Mouse (Mus musculus) heart, adult 9 months (tissue): Measurements from ENCODE around the gene Syt12.
A peak's percentile ranks its signal among the peaks of the same experiment; 100 is the strongest.
"Not testable (repeated sequence)": the region's sequence is repeated elsewhere in the genome, so short reads cannot be mapped to it uniquely, and the experiment has no call there.

Source experiments
- DNase-seq, 2 experiments: peaks; one replicate each; pipeline ENCODE4 v3.0.0; 2022; ENCODE audit warnings: low spot score in 2 of 2

Syt12 gene

DNA sequence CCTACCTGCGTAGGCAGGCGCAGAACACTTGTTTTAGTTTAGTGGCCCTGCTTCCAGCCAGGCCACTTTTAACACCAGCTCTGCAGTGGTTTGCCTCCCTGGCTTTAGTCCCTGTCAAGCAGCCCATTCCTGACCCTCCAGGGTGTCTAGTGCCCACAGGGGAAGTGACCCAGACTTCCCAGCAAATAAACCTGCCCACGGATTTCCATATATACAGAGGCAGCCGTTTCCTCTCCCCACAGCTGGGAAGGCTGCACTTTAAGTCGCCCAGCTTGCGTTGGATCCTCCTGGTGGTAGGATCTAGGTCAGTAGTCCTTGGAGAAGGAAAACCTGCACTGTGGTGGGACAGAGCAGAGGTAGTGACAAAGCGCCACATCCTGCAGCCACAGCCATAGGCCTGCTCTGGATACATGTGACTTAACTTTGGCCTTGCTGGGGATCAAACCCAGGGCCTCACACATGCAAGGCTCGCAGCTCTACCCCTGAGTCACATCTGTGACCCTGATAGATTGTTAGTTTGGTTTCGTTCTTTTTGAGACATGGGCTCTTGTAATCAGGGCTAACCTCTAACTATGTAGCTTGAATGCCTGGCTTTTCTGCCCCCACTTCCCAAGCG is 13.9 kb upstream of the Syt12 start:
- DNase-seq, result no peak

DNA sequence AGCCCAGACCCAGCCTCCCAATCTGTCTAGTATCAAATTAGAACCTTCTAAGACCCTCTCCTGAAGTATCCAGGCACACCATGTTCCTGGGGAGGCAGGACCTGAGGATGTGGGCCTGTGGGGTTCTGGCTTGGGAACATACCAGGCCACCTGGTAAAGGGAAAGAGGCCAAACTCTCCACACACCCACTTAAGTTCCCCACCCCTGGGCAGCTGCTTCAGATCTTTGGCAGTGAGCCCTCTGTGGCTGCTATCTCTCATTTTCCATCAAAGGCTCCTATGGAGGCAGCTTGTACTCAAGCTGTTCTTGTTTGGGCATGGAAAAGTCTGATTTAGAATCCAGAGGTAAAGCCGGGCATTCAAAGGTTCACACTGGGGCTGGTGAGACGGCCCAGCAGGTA is 10.6 kb upstream of the Syt12 start:
- DNase-seq, result peak in 1 of 2 experiments; percentile 22

DNA sequence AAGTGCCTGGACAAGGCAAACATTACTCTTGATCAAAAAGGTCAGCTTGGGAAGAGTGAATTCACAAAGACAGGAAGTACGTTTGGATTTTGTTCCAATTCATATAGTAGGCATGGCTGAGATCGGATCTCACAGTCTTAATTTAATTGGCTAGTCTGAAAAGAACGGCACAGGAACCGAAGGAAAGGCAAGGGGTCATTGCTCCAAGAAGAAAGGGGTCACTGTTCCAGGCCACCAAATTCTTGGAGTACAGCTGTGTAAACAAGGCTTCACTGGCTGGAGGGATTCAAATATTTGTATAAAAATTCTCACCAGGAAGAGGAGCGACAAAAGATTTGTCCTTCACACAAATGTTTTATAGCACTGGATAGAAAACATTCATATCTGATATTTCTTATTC is 7.8 kb upstream of the Syt12 start:
- DNase-seq, result no peak

DNA sequence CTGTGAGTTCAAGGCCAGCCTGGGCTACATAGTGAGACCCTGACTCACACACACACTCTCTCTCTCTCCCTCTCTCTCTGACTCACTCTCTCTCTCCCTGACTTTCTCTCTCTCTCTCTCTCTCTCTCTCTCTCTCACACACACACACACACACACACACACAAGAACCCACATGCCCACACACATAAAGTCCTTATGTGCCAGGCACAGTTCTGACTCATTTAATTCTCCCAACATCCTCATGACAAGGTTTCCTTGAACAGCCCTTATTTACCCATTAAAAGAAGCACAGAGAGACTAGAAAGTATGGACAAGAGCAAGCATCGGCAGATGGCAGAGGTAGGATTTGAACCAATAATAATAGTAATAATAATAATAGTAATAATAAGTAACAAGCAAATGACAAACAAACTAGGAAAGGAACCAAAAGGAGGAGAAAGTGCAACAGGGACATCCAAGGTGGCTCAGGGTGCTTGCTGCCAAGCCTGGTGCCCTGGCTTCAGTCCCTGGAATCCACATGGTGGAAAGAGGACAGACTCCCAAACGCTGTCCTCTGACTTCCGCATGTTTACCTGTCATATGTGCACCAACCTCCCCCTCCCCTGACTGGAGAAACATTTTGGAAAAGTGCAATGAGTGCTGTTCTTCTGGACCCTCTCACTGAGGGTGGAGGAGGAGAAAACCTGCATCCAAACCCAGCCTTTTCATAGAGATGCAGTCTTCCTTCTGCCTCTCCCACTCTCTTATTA is 5.0 kb upstream of the Syt12 start:
- peak in 1 of 2 experiments; percentile 49 for DNase-seq

DNA sequence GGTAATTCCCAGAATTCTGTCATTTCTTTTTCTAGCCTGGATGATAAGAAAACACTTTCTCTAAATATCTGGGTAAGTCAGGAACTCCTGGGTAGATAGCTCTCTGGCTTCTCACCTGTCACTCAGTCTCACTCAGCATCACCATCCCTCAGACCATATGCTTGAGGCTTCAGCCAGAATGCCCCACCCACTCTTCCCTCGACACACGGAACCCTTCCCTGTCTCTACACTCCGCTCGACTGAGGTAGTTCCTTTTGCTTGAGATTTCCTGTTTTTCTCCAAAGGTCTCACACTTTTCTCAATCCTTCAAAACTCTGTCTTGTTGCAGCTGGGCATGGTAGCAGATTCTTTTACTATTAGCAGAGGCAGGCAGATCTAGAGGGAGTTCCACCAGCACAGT is 4.1 kb upstream of the Syt12 start:
- no peak for DNase-seq

DNA sequence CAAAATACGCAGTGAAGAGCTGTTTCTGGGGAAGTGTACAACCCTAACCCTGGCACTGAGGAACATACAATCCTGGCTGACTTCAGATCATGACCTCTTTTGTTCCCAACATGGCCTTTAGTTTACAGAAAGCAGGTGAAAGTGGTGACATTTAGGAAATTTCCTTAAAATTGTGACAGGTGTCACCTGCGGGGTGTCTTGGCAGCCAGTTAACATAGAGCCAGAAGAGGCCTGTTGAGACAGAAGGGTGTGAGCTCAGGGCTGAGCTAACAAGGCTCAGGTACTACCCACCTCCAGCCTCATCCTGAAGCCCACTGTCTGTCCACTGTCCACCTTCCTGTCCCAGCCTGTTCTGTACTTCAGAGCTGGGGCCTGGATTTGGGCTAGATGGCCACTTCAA is 2.8 kb upstream of the Syt12 start:
- DNase-seq, result no peak

DNA sequence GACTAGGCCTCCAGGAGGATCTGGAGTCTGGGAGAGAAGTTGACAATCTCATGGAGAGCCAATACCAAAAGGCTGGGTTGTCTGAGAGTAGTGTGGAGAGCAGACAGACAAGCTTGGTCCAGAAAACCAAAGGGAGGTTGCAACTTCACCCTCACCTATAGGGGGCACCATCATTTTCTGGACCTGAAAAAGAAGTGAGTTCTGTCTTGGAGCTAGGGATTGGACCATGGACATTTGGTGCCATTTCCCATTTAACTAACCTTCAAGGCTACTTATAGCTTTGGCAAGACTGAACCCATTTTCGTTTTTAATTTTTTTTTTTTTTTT is 906 bp upstream of the Syt12 start:
- no peak for DNase-seq

DNA sequence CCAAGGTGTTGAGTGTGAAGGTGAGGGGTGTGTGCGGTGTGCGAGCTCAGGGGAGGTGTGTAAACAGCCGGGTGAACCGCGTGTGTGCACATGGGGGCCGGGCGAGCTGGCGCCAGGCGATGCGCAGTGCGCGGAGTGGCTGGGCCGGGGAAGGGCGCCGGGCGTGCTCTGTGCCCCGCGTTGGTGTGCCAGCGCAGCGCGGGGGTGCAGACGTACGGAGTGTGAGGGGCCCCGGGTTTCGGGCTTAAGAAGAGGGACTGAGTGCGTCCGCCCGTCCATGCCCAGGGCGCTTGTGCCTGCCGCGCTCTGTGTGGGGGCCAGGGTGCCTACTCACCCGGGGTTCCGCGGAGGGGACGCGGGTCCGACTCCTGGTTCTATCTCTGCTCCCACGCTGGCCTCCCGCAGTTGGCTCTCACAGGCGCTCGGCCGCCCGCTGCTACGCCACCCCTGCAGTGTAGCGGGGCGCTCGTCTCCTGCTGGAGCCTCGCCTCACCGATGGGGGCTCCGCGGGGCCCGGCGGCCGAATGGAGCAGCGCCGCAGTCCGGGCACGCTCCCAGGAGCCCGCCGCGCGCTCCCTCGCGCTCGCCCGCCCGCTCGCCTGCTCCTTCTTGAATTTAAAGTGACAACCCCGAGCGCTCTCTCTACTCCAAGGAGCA is 518 bp downstream of the Syt12 start:
- no peak for DNase-seq

DNA sequence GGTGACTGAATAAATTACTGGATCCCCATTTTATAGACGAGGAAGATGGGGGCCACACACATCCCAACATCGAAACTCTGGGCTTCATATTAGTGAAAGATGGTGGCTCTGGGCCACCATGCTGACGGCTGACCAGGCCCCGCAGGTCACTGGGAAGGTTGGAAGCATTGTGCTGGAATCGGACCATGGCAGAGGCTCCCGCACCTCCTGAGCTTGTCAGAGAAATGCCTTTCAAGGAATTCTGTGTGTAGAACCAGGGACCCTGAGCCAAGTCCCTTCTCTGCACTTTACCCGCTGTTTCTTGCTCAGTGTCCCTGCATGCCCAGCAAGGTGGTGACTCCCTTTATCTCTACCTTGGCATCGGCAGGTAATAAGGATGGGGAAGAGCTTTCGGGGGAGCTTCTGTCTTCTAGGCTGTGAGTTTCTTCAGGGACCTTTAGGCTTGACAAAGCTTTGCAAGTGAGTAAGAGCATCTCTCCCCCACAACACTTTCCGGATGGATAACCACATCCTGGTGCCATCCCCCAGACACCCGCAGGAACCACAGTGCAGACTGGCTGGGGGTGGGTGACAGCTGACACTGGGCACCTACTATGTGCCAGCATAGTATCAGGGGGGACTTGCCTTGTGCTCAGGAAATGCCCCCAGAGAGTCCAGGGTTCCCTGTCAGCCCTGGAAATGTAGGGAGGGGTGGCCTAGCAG is 1.9 kb downstream of the Syt12 start:
- no peak for DNase-seq

DNA sequence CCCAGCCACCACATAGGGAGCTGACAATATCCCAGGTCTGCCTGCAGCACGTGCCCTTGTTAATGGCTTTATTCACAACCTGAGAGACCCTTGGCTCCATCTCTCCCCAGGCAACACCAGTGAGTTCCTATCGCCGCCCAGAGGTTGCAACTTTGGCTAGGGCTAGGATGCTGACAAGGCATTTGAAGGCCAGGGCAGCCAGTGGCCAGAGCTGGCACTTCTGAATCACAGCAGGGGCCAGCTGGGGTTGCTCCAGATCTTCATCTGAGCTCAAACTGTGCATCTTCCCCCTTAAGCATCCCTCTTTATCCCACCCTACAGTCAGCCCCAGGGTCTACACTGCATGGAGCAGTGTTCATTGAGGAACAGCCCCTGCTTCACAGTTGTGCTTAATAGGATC is 2.5 kb downstream of the Syt12 start:
- no peak for DNase-seq

DNA sequence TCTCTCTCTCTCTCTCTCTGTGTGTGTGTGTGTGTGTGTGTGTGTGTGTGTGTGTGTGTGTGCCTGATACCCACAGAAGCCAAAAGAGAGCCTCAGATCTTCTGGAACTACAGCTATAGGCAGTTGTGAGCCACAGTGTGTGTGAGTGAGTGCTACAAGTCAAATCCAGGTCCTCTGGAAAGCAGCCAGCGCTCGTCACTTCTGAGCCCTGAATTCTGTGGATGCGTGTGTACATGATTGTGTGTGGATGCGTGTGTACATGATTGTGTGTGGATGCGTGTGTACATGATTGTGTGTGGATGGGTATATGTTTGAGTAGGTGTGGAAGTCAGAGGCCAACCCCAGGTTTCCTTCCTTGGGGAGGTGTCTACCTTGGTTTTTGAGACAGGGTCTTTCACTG is 3.7 kb downstream of the Syt12 start:
- no peak for DNase-seq

DNA sequence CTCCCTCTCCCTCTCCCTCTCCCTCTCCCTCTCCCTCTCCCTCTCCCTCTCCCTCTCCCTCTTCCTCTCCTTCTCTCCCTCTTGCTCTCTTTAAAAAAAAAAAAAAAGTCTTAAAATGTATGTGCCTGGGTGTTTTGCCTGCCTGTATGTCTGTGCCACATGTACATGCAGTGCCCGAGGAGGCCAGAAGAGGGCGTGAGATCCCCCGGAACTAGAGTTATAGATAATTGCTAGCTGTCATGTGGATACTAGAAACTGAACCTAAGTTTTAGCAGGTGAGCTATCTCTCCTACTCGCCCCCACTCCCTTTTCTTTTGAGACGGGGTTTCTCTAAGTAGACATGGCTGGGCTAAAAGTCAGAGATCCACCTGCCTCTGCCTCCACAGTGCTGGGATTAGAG is 8.9 kb downstream of the Syt12 start:
- no peak for DNase-seq

DNA sequence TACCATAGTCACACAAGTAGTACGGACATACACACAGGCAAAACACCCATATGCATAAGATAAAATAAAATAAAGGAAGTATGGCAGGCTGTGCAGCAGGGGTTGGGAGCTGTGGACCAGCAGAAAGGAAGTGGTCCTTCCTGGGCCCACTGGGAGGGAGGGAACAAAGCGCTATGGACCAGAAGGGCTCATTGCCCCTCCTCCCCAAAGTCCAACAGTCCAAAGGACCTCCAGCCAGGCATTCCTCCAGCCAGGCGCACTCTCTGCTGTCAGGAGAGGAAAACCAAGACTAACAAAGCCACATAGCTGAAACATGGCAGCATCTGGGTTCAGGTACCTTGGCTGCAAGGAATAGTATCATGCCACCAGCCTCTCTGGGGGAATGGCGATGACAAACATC is 12.6 kb downstream of the Syt12 start:
- no peak for DNase-seq

DNA sequence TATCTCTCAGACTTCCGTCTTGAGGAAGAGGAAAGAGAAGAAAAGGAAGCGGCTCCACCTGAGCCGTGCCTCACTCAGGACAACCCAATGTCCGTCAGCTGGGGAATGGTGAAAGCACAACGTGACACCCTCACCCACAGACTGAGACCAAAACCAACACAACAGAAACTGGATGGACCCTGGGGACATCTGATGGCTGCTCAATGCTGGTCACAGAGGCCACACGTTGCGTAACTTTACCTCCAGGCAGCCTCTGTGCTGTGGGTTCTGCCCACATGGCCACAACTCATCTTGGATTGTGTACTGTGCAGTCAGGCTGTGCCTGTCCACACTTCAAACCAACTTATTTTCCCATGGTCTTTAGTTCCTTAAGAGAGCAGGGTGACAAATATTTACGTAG is 15.3 kb downstream of the Syt12 start:
- no peak for DNase-seq

DNA sequence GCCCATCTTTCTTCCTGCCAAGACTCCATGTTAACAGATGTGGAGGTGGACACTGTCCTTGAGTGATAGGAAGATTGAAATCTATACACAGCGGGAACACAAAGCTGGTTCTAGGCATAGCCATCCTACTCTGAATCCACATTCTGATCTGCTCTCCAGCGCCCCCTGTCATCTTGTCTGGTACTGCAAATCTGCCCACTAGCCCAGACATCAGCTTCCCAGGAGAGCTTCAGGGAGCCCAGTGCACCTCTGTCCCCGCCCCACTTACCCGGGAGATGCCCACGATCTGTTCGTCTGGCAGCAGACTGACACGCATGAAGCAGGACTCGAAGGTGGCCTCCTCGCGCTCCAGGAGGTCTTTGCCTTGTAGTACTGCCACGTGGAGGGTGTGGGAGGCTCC is 21.0 kb downstream of the Syt12 start:
- no peak for DNase-seq

DNA sequence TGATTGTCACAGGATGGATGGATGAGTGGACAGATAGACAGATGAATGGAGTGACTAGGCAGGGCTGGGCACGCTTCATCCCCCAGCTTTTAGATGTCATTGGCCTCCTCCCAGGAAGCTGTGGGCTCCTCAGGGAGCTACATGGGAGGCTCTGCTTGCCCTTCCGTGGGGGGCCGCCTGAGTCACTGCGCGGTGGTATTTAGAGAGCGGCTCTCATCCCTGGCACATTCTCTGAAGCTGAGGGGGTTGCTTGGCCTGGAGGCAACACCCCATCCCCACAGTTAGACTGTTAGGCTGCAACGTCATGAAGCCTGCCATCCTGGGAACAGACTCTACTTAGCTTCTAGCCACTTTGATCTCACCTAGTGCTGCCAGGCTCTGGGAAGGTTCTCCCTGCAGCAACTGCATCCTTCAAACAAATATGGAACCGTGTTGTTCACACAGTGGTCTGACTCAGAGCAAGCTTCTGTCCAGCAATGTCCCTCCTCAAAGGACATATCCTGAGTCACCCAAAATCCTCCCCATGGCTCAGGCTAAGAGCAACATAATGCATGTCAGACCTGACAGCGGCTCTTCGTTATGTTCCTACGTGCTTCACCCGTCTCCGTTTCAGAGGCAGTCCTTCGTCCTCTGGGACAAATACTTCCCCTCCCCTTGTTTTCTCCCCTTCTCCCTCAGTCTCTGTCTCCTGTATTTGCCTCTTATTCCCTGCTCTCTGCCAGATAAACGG is 22.0 kb downstream of the Syt12 start:
- DNase-seq, result no peak

DNA sequence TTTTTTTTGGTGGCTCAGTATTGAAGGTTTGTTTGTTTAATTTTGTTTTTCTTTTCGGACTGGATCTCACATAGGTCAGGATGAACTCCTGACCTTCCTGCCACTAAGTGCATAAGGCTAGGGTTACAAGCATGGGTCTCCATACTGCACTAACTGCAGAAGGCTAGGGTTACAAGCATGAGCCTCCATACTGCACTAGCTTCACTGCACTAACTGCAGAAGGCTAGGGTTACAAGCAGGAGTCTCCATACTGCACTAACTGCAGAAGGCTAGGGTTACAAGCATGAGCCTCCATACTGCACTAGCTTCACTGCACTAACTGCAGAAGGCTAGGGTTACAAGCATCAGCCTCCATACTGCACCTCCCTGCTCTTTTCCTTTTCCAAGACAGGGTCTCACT is 23.2 kb downstream of the Syt12 start:
- DNase-seq, result not testable (repeated sequence)

DNA sequence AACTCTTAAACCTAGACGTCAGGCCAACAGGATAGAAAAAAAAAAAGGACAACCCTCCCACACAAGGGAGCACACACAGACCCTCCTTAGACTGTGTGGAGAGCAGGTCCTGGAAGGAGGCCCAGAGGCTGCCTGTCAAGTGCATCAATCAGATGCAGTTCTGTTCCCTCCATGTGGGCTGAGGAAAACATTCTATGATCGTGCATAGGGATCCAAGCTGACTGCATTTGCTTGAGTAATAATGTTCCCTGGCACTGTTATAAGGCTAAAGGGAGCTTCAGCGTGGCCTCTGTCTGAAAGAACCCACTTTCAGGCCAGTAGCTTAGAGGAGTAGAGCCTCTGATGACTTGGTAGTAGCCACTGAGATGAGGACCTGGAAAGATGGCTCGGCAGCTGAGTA is 24.7 kb downstream of the Syt12 start:
- DNase-seq, result no peak

DNA sequence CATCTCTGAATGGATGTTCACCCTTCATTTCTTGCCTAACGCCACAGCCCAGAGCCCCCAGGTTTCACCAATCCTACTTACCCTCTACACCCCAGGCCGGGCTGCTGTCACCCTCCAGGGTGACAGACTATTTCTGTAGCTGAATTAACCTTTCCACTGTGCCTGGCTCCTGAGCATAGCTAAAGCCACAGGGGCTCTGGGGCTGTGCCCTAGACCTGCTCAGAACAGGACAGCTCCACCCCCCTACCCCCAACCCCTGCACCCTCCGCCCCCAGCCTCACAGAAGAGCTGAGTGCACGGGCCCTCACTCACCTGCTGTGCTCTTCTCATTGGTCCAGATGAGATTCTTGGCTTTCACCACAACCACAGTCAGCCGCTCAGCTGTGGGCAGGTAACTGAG is 25.3 kb downstream of the Syt12 start:
- no peak for DNase-seq

DNA sequence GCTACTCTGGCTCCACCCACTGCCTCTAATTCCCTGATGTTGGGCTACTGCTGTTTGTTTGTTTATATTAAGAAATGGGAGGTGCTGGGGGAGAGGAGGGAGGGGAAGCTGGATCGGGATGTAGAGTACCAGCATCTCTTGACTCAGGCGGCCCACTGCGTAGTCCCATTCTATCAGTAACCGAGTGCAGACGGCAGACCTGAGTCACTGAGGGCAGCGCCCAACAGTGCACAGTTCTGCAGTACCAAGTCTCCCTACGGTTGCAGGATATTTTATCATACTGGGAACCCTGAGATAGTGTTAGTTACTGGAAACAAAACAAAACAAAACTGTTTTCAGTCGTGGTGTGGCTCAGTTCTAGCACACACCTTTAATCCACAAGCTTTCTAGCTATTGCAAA is 26.1 kb downstream of the Syt12 start:
- no peak for DNase-seq

DNA sequence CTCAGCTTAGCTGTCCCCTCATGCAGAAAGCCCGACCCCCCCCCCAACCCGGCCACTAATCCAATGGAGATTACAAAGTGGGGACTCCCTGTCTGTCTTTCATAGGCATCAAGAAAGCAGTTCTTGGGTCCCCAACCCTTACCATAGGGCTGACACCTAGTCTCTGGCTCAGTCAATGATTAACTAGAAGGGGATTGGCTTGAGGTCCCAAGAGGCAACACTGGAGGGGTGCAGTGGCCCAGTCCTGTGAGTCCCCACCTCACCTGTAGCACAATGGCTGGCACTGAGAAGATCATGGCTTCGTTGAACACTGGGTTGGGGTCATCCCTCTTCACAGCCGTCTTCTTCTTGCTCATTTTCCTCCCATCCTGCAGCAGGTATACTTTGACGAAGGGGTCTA is 26.6 kb downstream of the Syt12 start:
- DNase-seq, result no peak

DNA sequence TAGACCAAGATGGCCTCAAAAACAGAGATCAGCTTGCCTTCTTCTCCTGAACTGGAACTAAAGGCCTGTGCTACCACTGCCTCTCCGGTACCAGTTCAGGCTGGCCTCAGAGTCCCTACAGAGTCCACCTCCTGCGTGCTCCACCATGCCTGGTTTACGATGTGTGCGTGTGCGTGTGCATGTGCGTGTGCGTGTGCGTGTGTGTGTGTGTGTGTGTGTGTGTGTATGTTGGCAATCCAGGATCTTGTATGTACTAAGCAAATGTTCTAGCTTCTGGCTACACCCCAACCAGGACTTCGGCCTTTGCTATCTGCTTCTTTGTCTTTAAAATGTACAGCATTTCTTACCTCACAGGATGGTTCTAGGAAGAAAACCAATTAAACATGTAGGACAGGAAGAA is 28.0 kb downstream of the Syt12 start:
- no peak for DNase-seq
